Mouse (Mus musculus): Measurements from ENCODE around the gene Thsd4. TPM values are rescaled to one million over a fixed set of nuclear protein-coding genes. Genes with fewer than 3 reads are reported as not detected.

Gene Thsd4
- polyA plus RNA-seq, 1 experiment from 2014 or later: 19.9 TPM

DNA sequence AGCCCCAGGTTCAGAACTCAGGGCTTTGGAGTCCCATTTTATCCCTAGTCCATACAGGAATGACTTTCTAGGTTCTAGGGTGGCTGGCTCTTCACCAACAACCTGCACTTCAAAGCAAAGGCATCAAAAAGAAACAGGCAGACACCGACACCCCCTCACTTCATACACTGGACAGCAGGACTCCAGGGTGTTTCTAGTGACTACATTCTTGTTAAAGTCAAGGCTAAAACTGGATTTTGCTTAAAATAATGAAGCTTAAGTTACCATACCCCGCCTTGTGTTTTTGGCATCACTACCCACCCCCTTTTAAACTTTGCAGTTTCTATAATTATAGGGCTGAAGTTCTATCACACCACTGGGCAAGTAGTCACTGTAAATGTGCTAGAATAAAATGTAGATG is 225.6 kb downstream of the Thsd4 start:
- Histone ChIP-seq H3K4me3 (replicated peaks; ENCODE audit: low read depth, low read length) (no peak overlapping the region), H3K4me1 (replicated peaks; ENCODE audit: insufficient read depth, low read length) (no peaks in the 10 kb centered on the region)
- 57% methylated on average over 2 of the region's 2 CpGs for WGBS

DNA sequence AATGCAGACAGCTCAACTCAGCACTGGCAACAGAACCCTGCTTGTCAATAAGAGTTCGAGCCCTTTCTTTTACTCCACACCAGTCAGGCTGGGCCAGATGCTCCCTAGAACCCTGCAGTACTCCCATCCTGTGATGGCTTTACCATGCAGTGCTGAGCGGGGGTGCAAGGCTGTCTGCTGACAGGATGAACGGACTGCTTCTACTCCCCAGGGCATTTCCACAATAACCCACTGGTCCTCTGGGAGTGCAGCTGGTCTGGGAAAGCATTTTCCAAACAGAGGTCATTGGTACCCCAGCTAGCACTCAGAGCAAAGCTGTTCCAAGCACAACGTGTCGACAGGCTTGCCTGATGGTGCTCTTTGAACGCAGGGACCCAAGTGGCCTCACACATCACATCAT is 226.6 kb downstream of the Thsd4 start:
- H3K4me1 ChIP-seq (replicated peaks; ENCODE audit: insufficient read depth, low read length): no peaks in the 10 kb centered on the region
- H3K4me3 ChIP-seq (replicated peaks; ENCODE audit: low read depth, low read length): no peak overlapping the region
- no peak for ATAC-seq (replicated peaks; ENCODE audit: low FRiP score, low read depth)
- H3K27ac ChIP-seq: no peak overlapping the region
- H3K4me2 ChIP-seq (ENCODE audit: low read length): no peak overlapping the region
- H3K36me3 ChIP-seq (ENCODE audit: insufficient read depth, low read length): no peaks in the 10 kb centered on the region
- no peak for TF ChIP-seq CTCF (IDR thresholded peaks at IDR 0.05; ENCODE audit: low read depth)
- H3K9ac ChIP-seq (ENCODE audit: low read depth, low read length): no peak overlapping the region
- H3K27me3 ChIP-seq (ENCODE audit: insufficient read depth, low read length): no peaks in the 10 kb centered on the region
- no peaks in the 10 kb centered on the region for H3K9me3 ChIP-seq (replicated peaks; ENCODE audit: low read length)
- DNase-seq (ENCODE audit: low spot score): no peak
- WGBS: 54% methylated on average over 6 of the region's 6 CpGs

More for the DNA sequence above, 225.6 kb downstream of the Thsd4 start:
- Histone ChIP-seq H3K9me3 (replicated peaks; ENCODE audit: low read length) (no peaks in the 10 kb centered on the region), H3K27ac (no peak overlapping the region), H3K9ac (ENCODE audit: low read depth, low read length) (no peak overlapping the region), H3K4me2 (ENCODE audit: low read length) (no peak overlapping the region), H3K36me3 (ENCODE audit: insufficient read depth, low read length) (0 out of 2 replicates have a peak, but pooled peaks cover 5% of the 10 kb centered on the region), H3K27me3 (ENCODE audit: insufficient read depth, low read length) (no peaks in the 10 kb centered on the region)
- no peak for DNase-seq (ENCODE audit: low spot score)
- no peak for ATAC-seq (replicated peaks; ENCODE audit: low FRiP score, low read depth)
- no peak for TF ChIP-seq CTCF (IDR thresholded peaks at IDR 0.05; ENCODE audit: low read depth)

DNA sequence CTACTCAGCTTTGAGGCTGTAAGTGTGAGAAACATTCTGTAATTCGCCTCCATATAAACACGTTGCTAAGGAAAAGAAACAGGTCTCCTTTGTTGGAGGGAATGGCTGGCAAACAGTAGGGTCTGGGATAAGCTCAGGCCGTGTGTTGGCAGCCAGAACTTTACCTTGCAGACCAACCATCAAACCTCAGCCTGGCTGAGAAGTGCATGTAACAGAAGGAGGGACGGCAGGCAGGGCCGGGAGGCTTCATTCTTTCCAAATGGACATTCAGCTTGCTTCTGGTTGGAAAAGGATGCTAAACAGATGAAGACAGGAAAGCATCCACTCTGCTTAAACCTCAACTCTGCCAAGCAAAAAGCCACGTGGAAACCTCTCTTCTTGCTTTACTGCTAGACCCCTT is 228.7 kb downstream of the Thsd4 start:
- WGBS: 79% methylated on average over 6 of the region's 6 CpGs

DNA sequence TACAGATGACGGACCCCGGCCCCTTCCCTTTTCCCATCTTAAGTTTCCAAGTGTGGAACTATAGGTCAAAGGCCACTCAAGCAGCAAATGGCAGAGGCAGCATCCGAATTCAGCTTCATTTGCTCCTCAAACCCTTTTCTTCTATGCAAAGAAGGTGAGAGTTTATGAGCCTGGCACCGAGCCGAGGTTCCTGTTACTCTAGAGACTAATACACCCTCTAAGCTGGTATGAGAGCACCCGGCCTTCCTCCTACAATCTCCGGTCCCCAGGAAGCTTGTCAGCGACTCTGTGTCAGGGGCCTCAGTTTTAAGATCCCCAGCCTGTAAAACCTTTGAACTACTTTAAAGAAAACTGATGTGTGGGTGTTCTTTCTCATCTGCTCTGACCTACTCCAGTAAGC is 231.1 kb downstream of the Thsd4 start:
- no peak for ATAC-seq (replicated peaks; ENCODE audit: low FRiP score, low read depth)
- no peak overlapping the region for H3K27ac ChIP-seq
- H3K36me3 ChIP-seq (ENCODE audit: insufficient read depth, low read length): no peaks in the 10 kb centered on the region
- no peaks in the 10 kb centered on the region for H3K9me3 ChIP-seq (replicated peaks; ENCODE audit: low read length)
- no peaks in the 10 kb centered on the region for H3K4me1 ChIP-seq (replicated peaks; ENCODE audit: insufficient read depth, low read length)
- no peak for TF ChIP-seq CTCF (IDR thresholded peaks at IDR 0.05; ENCODE audit: low read depth)
- 19% methylated on average over 8 of the region's 8 CpGs for WGBS
- H3K9ac ChIP-seq (ENCODE audit: low read depth, low read length): no peak overlapping the region
- no peaks in the 10 kb centered on the region for H3K27me3 ChIP-seq (ENCODE audit: insufficient read depth, low read length)
- no peak overlapping the region for H3K4me2 ChIP-seq (ENCODE audit: low read length)
- H3K4me3 ChIP-seq (replicated peaks; ENCODE audit: low read depth, low read length): no peak overlapping the region
- peak; percentile 43 for DNase-seq (ENCODE audit: low spot score)

More for the DNA sequence above, 228.7 kb downstream of the Thsd4 start:
- H3K36me3 ChIP-seq (ENCODE audit: insufficient read depth, low read length): no peaks in the 10 kb centered on the region
- DNase-seq (ENCODE audit: low spot score) (no peak), ATAC-seq (replicated peaks; ENCODE audit: low FRiP score, low read depth) (no peak)
- TF ChIP-seq CTCF (IDR thresholded peaks at IDR 0.05; ENCODE audit: low read depth): no peak
- no peak overlapping the region for H3K4me3 ChIP-seq (replicated peaks; ENCODE audit: low read depth, low read length)
- no peak overlapping the region for H3K9ac ChIP-seq (ENCODE audit: low read depth, low read length)
- no peaks in the 10 kb centered on the region for H3K4me1 ChIP-seq (replicated peaks; ENCODE audit: insufficient read depth, low read length)
- H3K27ac ChIP-seq: no peak overlapping the region
- no peaks in the 10 kb centered on the region for H3K9me3 ChIP-seq (replicated peaks; ENCODE audit: low read length)
- no peak overlapping the region for H3K4me2 ChIP-seq (ENCODE audit: low read length)
- no peaks in the 10 kb centered on the region for H3K27me3 ChIP-seq (ENCODE audit: insufficient read depth, low read length)

DNA sequence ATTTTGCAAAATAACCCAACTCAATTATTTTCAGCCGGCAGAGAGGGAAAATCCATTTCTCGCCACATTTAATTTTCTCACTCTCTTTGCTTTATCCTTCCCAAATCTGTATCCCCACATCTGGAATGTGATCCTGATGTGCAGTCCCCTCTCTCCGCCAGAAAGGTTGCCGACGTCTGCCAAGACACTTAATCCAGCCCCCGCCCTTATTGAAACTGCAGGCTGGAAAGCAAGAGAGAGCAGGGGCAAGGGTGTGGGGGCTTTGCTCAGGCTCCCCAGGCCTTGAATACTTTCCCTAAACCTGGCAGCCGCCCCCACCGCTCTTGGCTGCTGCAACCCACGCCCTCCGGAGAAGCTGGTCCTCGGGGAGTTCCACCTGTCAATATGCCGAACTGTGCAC is 233.1 kb downstream of the Thsd4 start:
- DNase-seq (ENCODE audit: low spot score): no peak
- Histone ChIP-seq H3K4me1 (replicated peaks; ENCODE audit: insufficient read depth, low read length) (no peaks in the 10 kb centered on the region), H3K27ac (no peak overlapping the region), H3K9me3 (replicated peaks; ENCODE audit: low read length) (no peaks in the 10 kb centered on the region), H3K9ac (ENCODE audit: low read depth, low read length) (no peak overlapping the region), H3K27me3 (ENCODE audit: insufficient read depth, low read length) (no peaks in the 10 kb centered on the region), H3K4me2 (ENCODE audit: low read length) (no peak overlapping the region), H3K4me3 (replicated peaks; ENCODE audit: low read depth, low read length) (no peak overlapping the region), H3K36me3 (ENCODE audit: insufficient read depth, low read length) (no peaks in the 10 kb centered on the region)
- WGBS: 75% methylated on average over 12 of the region's 12 CpGs
- no peak for ATAC-seq (replicated peaks; ENCODE audit: low FRiP score, low read depth)
- TF ChIP-seq CTCF (IDR thresholded peaks at IDR 0.05; ENCODE audit: low read depth): no peak

DNA sequence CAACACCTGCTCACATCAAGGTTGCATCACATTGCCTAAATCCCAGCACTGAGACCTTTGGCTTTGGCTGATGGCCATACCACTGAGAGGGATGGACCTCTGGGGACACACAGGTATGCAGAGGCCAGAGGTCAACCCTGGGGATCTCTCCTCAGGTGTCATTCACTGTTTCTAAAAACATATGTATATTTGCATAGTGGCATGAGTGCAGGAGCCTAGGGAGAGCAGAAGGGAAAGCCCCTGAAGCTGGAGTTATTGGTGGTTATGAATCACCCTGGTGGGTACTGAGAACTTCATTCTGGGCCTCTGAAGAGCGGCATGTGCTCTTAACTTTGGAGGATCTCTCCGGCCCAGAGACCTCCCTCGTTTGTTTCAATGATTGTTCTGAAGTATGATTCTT is 235.5 kb downstream of the Thsd4 start:
- DNase-seq (ENCODE audit: low spot score) (no peak), ATAC-seq (replicated peaks; ENCODE audit: low FRiP score, low read depth) (no peak)
- Histone ChIP-seq H3K4me1 (replicated peaks; ENCODE audit: insufficient read depth, low read length) (no peaks in the 10 kb centered on the region), H3K4me2 (ENCODE audit: low read length) (no peak overlapping the region), H3K36me3 (ENCODE audit: insufficient read depth, low read length) (no peaks in the 10 kb centered on the region), H3K27ac (no peak overlapping the region), H3K27me3 (ENCODE audit: insufficient read depth, low read length) (no peaks in the 10 kb centered on the region), H3K9ac (ENCODE audit: low read depth, low read length) (no peak overlapping the region), H3K9me3 (replicated peaks; ENCODE audit: low read length) (no peaks in the 10 kb centered on the region), H3K4me3 (replicated peaks; ENCODE audit: low read depth, low read length) (no peak overlapping the region)
- WGBS: 88% methylated on average over 3 of the region's 3 CpGs
- TF ChIP-seq CTCF (IDR thresholded peaks at IDR 0.05; ENCODE audit: low read depth): no peak

DNA sequence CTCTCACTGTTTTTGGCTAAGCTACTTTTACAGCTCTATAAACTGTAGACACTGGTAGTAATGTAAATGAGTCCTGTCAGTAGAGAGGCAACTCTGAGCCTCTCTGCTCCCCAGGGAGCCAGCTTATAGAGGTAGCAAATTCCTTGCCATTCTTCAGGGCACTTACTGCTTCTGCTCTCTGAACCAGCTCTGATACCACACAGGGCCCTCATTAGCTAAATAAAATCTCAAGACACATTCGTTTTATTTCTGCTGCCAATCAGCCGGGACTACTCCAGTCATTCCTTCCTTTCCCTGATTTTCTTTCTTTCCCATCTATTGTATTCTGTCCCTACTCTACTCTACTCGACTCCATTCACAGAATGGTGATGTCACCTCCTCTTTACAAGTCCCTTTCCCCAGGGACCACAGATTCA is 236.8 kb downstream of the Thsd4 start:
- WGBS: 32% methylated on average over 3 of the region's 3 CpGs
- no peak for ATAC-seq (replicated peaks; ENCODE audit: low FRiP score, low read depth)
- Histone ChIP-seq H3K4me1 (replicated peaks; ENCODE audit: insufficient read depth, low read length) (no peaks in the 10 kb centered on the region), H3K4me2 (ENCODE audit: low read length) (no peak overlapping the region), H3K27ac (no peak overlapping the region), H3K9ac (ENCODE audit: low read depth, low read length) (no peak overlapping the region), H3K27me3 (ENCODE audit: insufficient read depth, low read length) (no peaks in the 10 kb centered on the region), H3K4me3 (replicated peaks; ENCODE audit: low read depth, low read length) (no peak overlapping the region), H3K9me3 (replicated peaks; ENCODE audit: low read length) (no peaks in the 10 kb centered on the region), H3K36me3 (ENCODE audit: insufficient read depth, low read length) (no peaks in the 10 kb centered on the region)
- TF ChIP-seq CTCF (IDR thresholded peaks at IDR 0.05; ENCODE audit: low read depth): no peak
- DNase-seq (ENCODE audit: low spot score): no peak

All from kidney, postnatal 0 days (tissue).